Mouse (Mus musculus): ENCODE measurements around the gene Picalm. TPM values are rescaled to one million over a fixed set of nuclear protein-coding genes. Genes with fewer than 3 reads are reported as not detected.
A peak's percentile ranks its signal among the peaks of the same experiment; 100 is the strongest.

Picalm gene
- polyA plus RNA-seq, 1 experiment from 2014 or later = 43.6 TPM

DNA sequence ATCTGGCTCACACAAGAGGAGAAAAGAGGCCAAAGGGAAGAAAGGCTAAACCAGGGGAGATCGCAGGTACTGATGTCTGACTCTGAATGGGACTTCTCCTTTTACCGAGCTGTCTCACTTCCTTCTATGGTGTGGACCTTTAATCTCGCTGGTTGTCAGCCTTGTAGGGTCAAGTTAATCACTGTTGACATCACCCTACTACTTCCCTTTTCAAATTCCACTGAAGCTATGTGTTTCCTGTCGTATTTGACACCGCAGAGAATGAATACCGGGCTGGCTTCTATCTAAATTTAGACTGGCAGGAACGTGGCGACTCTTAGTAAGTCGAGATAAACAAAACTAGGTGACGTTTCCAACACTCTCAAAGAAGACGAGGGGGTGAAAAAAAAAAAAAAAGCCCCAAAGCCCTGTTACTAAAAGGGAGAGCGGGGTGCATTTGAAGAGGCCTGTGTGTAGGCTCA lies 712 bp upstream of the Picalm start:
- H3K9me3 ChIP-seq (replicated peaks; ENCODE audit: control insufficient read depth, low read length) = no peaks in the 10 kb centered on the region
- H3K4me2 ChIP-seq (ENCODE audit: low read depth, low read length) = peak overlapping the region; percentile 75
- 0% methylated on average over 12 of the region's 12 CpGs for WGBS (ENCODE audit: insufficient replicate concordance)
- H3K36me3 ChIP-seq (ENCODE audit: control insufficient read depth, insufficient read depth) = no peaks in the 10 kb centered on the region
- peak overlapping the region; percentile 88 for H3K9ac ChIP-seq (ENCODE audit: low read depth, low read length)
- H3K27ac ChIP-seq (ENCODE audit: low read length) = peak overlapping the region; percentile 96
- no peaks in the 10 kb centered on the region for H3K27me3 ChIP-seq (ENCODE audit: control insufficient read depth, insufficient read depth, low read depth, low read length)
- peak overlapping the region; percentile 91 for H3K4me3 ChIP-seq (ENCODE audit: low read depth, low read length)
- peaks cover 13% of the 10 kb centered on the region for H3K4me1 ChIP-seq (ENCODE audit: control insufficient read depth, low read depth, low read length)
- ATAC-seq (ENCODE audit: low read depth) = no peak

DNA sequence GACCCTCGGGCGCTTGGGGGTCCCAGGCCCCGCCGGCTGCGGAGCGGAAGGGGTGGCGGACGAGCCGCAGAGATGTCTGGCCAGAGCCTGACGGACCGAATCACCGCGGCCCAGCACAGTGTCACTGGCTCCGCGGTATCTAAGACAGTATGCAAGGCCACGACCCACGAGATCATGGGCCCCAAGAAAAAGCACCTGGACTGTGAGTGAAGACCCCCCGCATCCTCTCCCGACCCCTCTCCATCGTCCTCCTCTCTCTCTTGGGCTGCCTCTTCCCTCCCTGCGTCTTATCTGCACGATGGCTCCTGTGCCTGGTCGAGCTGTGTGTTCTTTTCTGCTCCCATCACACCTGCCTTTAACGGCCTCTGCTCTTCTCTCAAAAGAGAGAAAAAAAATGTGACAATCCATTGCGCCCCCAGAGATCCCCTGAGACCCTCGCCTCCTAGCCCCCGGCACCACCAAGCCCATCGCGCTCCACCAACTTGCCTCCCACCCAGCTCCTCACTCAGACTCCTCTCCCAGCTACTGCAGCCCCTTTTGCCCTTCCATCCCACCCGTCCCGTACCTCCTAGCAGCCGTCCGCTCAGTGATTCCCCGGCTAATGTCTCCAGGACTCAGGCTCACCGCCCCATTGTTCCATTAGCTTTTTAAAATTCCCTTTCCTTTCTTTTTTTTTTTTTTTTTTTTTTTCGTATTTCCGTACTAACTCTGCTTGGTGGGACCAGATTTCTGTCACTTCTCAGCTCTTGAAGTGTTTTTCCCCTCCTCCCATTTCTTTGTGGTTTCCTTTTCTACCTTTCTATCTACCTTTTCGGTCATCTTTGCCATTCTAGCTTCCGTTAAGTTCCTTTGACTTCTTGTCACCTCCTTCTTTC lies 725 bp downstream of the Picalm start:
- H3K9me3 ChIP-seq (replicated peaks; ENCODE audit: control insufficient read depth, low read length) = no peaks in the 10 kb centered on the region
- H3K27me3 ChIP-seq (ENCODE audit: control insufficient read depth, insufficient read depth, low read depth, low read length) = no peaks in the 10 kb centered on the region
- H3K4me2 ChIP-seq (ENCODE audit: low read depth, low read length) = peak overlapping the region; percentile 59
- H3K4me1 ChIP-seq (ENCODE audit: control insufficient read depth, low read depth, low read length) = peaks cover 16% of the 10 kb centered on the region
- H3K27ac ChIP-seq (ENCODE audit: low read length) = peak overlapping the region; percentile 95
- WGBS (ENCODE audit: insufficient replicate concordance) = under 1% methylated on average over 37 of the region's 39 CpGs
- no peaks in the 10 kb centered on the region for H3K36me3 ChIP-seq (ENCODE audit: control insufficient read depth, insufficient read depth)
- peak overlapping the region; percentile 91 for H3K4me3 ChIP-seq (ENCODE audit: low read depth, low read length)
- ATAC-seq (ENCODE audit: low read depth) = peak; percentile 37
- peak overlapping the region; percentile 98 for H3K9ac ChIP-seq (ENCODE audit: low read depth, low read length)

- H3K27me3 ChIP-seq (ENCODE audit: control insufficient read depth, insufficient read depth, low read depth, low read length) = no peaks in the 10 kb centered on the region
- H3K27ac ChIP-seq (ENCODE audit: low read length) = peak overlapping the region; percentile 95
- peak overlapping the region; percentile 98 for H3K9ac ChIP-seq (ENCODE audit: low read depth, low read length)
- peak overlapping the region; percentile 91 for H3K4me3 ChIP-seq (ENCODE audit: low read depth, low read length)
- ATAC-seq (ENCODE audit: low read depth) = no peak
- H3K4me2 ChIP-seq (ENCODE audit: low read depth, low read length) = peak overlapping the region; percentile 59
- no peaks in the 10 kb centered on the region for H3K36me3 ChIP-seq (ENCODE audit: control insufficient read depth, insufficient read depth)
- H3K9me3 ChIP-seq (replicated peaks; ENCODE audit: control insufficient read depth, low read length) = no peaks in the 10 kb centered on the region
- 0% methylated on average over 2 of the region's 2 CpGs for WGBS (ENCODE audit: insufficient replicate concordance)
- peaks cover 16% of the 10 kb centered on the region for H3K4me1 ChIP-seq (ENCODE audit: control insufficient read depth, low read depth, low read length)
Measured at GRCm38 (mm10) chr7:90131376-90131651, 1.3 kb downstream of the Picalm start.

DNA sequence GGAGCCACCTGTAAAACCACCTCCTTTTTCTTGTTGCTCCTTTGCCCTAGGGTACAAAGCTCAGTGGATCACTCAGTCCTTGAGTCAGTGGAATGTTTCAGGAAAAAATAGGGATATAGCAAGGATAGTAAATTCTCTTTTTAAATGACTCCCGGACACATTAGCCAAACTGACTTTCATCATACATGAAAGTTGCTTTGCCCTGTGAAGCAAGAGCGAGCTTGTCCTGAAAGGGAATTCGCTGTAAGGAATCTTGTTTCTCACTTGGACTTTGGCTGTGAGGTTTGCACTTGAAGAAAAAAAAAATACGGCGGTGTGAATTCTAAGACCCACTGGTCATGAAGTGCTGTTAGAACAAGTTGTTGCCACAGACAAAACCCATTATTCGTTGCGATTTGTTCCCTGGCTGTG lies 1.8 kb downstream of the Picalm start:
- ATAC-seq (ENCODE audit: low read depth) = no peak
- peak overlapping the region; percentile 59 for H3K4me2 ChIP-seq (ENCODE audit: low read depth, low read length)

GRCm38 (mm10) chr7:90132322-90132721 lies 2.3 kb downstream of the Picalm start:
- Histone ChIP-seq H3K4me1 (ENCODE audit: control insufficient read depth, low read depth, low read length) (peaks cover 24% of the 10 kb centered on the region), H3K27ac (ENCODE audit: low read length) (peak overlapping the region; percentile 95), H3K4me3 (ENCODE audit: low read depth, low read length) (peak overlapping the region; percentile 91), H3K27me3 (ENCODE audit: control insufficient read depth, insufficient read depth, low read depth, low read length) (no peaks in the 10 kb centered on the region), H3K9me3 (replicated peaks; ENCODE audit: control insufficient read depth, low read length) (no peaks in the 10 kb centered on the region), H3K36me3 (ENCODE audit: control insufficient read depth, insufficient read depth) (no peaks in the 10 kb centered on the region; the same call in 1 of the 2 replicates), H3K4me2 (ENCODE audit: low read depth, low read length) (peak overlapping the region; percentile 59), H3K9ac (ENCODE audit: low read depth, low read length) (peak overlapping the region; percentile 98)
- no peak for ATAC-seq (ENCODE audit: low read depth)
- 28% methylated on average over 3 of the region's 3 CpGs for WGBS (ENCODE audit: insufficient replicate concordance)

More for the DNA sequence above, 1.8 kb downstream of the Picalm start:
- no peaks in the 10 kb centered on the region; the same call in 1 of the 2 replicates for H3K36me3 ChIP-seq (ENCODE audit: control insufficient read depth, insufficient read depth)
- no peaks in the 10 kb centered on the region for H3K9me3 ChIP-seq (replicated peaks; ENCODE audit: control insufficient read depth, low read length)
- H3K27me3 ChIP-seq (ENCODE audit: control insufficient read depth, insufficient read depth, low read depth, low read length) = no peaks in the 10 kb centered on the region
- peak overlapping the region; percentile 98 for H3K9ac ChIP-seq (ENCODE audit: low read depth, low read length)
- WGBS (ENCODE audit: insufficient replicate concordance) = 5% methylated on average over 7 of the region's 7 CpGs
- H3K4me1 ChIP-seq (ENCODE audit: control insufficient read depth, low read depth, low read length) = peaks cover 21% of the 10 kb centered on the region
- peak overlapping the region; percentile 95 for H3K27ac ChIP-seq (ENCODE audit: low read length)
- H3K4me3 ChIP-seq (ENCODE audit: low read depth, low read length) = peak overlapping the region; percentile 91

- Histone ChIP-seq H3K9ac (ENCODE audit: low read depth, low read length) (no peak overlapping the region), H3K36me3 (ENCODE audit: control insufficient read depth, insufficient read depth) (no peaks in the 10 kb centered on the region; the same call in 1 of the 2 replicates), H3K27ac (ENCODE audit: low read length) (peak overlapping the region; percentile 33), H3K9me3 (replicated peaks; ENCODE audit: control insufficient read depth, low read length) (no peaks in the 10 kb centered on the region), H3K4me3 (ENCODE audit: low read depth, low read length) (no peak overlapping the region), H3K4me1 (ENCODE audit: control insufficient read depth, low read depth, low read length) (peaks cover 42% of the 10 kb centered on the region), H3K27me3 (ENCODE audit: control insufficient read depth, insufficient read depth, low read depth, low read length) (no peaks in the 10 kb centered on the region), H3K4me2 (ENCODE audit: low read depth, low read length) (peak overlapping the region; percentile 41)
- WGBS (ENCODE audit: insufficient replicate concordance) = 73% methylated on average over 3 of the region's 3 CpGs
- no peak for ATAC-seq (ENCODE audit: low read depth)
Measured at GRCm38 (mm10) chr7:90136736-90137135, 6.7 kb downstream of the Picalm start.

DNA sequence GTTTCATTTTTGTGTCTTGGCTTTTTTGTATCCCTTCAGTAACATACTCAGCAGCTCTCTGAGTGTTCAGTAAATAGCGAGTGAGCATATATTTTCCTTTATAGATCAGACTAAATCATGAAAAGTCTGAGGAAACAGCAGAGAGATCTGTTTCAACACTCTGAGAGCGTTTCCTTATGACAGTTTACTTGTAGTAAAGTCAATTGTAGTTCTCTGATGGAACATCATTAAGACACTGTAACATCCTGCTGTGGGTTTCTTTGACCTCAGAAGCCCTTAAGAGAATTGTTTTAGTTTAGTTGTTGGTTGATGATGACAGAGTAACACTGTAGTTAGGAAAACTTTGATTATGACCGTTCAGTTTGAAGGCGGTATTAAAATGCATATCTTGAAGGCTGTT lies 8.3 kb downstream of the Picalm start:
- Histone ChIP-seq H3K36me3 (ENCODE audit: control insufficient read depth, insufficient read depth) (no peaks in the 10 kb centered on the region; the same call in 1 of the 2 replicates), H3K9me3 (replicated peaks; ENCODE audit: control insufficient read depth, low read length) (no peaks in the 10 kb centered on the region), H3K4me3 (ENCODE audit: low read depth, low read length) (no peak overlapping the region), H3K27ac (ENCODE audit: low read length) (peak overlapping the region; percentile 17; the same call in 1 of the 2 replicates), H3K9ac (ENCODE audit: low read depth, low read length) (no peak overlapping the region; the same call in 1 of the 2 replicates), H3K27me3 (ENCODE audit: control insufficient read depth, insufficient read depth, low read depth, low read length) (no peaks in the 10 kb centered on the region), H3K4me2 (ENCODE audit: low read depth, low read length) (peak overlapping the region; percentile 36; the same call in 1 of the 2 replicates), H3K4me1 (ENCODE audit: control insufficient read depth, low read depth, low read length) (peaks cover 51% of the 10 kb centered on the region)
- WGBS (ENCODE audit: insufficient replicate concordance) = 62% methylated on average over 4 of the region's 4 CpGs
- no peak for ATAC-seq (ENCODE audit: low read depth)

- H3K27me3 ChIP-seq (ENCODE audit: control insufficient read depth, insufficient read depth, low read depth, low read length) = no peaks in the 10 kb centered on the region
- peaks cover 52% of the 10 kb centered on the region for H3K4me1 ChIP-seq (ENCODE audit: control insufficient read depth, low read depth, low read length)
- H3K9me3 ChIP-seq (replicated peaks; ENCODE audit: control insufficient read depth, low read length) = no peaks in the 10 kb centered on the region
- no peak overlapping the region for H3K4me2 ChIP-seq (ENCODE audit: low read depth, low read length)
- no peak overlapping the region for H3K4me3 ChIP-seq (ENCODE audit: low read depth, low read length)
- no peaks in the 10 kb centered on the region; the same call in 1 of the 2 replicates for H3K36me3 ChIP-seq (ENCODE audit: control insufficient read depth, insufficient read depth)
- H3K27ac ChIP-seq (ENCODE audit: low read length) = no peak overlapping the region
- no peak overlapping the region for H3K9ac ChIP-seq (ENCODE audit: low read depth, low read length)
- 70% methylated on average over 3 of the region's 3 CpGs for WGBS (ENCODE audit: insufficient replicate concordance)
- ATAC-seq (ENCODE audit: low read depth) = no peak
Measured at GRCm38 (mm10) chr7:90140290-90140689, 10.3 kb downstream of the Picalm start.

DNA sequence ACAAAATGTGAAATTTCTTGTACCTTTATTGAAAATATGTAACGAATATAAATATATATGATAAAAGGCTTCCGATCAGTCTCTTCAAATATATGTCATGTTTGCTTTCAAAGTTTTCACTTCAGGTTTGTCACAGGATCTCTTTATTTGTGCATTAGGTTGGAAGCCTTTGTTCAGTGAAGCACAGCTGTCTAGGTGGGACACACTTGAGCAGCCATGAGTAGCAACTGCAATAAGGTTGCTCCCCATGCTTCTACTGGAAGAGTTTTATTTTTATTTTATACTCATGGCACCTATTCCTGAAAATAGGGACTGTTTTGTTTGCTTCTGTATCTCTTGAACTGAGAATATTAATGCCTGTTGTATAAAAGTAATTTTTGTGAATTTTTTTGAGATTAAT lies 14.3 kb downstream of the Picalm start:
- H3K27me3 ChIP-seq (ENCODE audit: control insufficient read depth, insufficient read depth, low read depth, low read length) = no peaks in the 10 kb centered on the region
- peak overlapping the region; percentile 84 for H3K27ac ChIP-seq (ENCODE audit: low read length)
- H3K36me3 ChIP-seq (ENCODE audit: control insufficient read depth, insufficient read depth) = peaks cover 3% of the 10 kb centered on the region
- peak overlapping the region; percentile 67 for H3K4me2 ChIP-seq (ENCODE audit: low read depth, low read length)
- 0 out of 2 replicates have a peak overlapping the region, but pooled peaks have one; percentile 24 for H3K4me3 ChIP-seq (ENCODE audit: low read depth, low read length)
- no peaks in the 10 kb centered on the region for H3K9me3 ChIP-seq (replicated peaks; ENCODE audit: control insufficient read depth, low read length)
- 59% methylated on average over 2 of the region's 2 CpGs for WGBS (ENCODE audit: insufficient replicate concordance)
- ATAC-seq (ENCODE audit: low read depth) = no peak
- H3K9ac ChIP-seq (ENCODE audit: low read depth, low read length) = peak overlapping the region; percentile 56; the same call in 1 of the 2 replicates
- H3K4me1 ChIP-seq (ENCODE audit: control insufficient read depth, low read depth, low read length) = peaks cover 61% of the 10 kb centered on the region

All from liver, embryonic 16.5 days (tissue).